Comparison of ENCODE assay signal across 37 mouse cellular contexts in the genomic region with DNA sequence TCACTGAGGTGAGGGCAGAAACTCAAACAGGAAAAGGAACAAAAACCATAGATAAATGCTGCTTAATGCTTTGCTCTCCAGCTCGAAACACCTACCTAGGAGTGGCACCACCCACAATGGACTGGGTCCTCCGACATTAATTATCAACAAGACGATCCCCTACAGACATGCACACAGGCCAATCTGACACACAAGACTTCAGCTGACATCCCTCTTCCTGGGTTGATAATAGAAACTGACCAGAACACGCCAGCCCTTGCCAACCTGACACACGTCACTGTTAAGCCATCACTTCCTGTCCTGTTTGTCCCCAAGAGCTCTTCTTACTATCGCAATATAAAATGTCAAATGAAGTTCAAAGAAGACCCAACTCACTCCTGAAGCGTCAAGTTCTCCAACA. TPM values are rescaled to one million over a fixed set of nuclear protein-coding genes. Genes with fewer than 3 reads are reported as not detected.
"Had no signal": no experiment of that assay in that cellular context is flagged by ENCODE, and none has a peak within 500 bp of the region (broad histone marks: within the 10 kb centered on the region; RNA-seq: fewer than 3 reads in every experiment).

No protein-coding gene starts in this region.

- H3K27me3 ChIP-seq: embryonic facial prominence, embryonic 12.5 days; embryonic facial prominence, embryonic 15.5 days; forebrain, embryonic 15.5 days had no signal

- H3K4me2 ChIP-seq: embryonic facial prominence, embryonic 12.5 days; embryonic facial prominence, embryonic 13.5 days; embryonic facial prominence, embryonic 15.5 days; forebrain, embryonic 12.5 days; forebrain, embryonic 13.5 days; forebrain, embryonic 15.5 days had no signal

- H3K4me3 ChIP-seq: embryonic facial prominence, embryonic 10.5 days; embryonic facial prominence, embryonic 12.5 days; embryonic facial prominence, embryonic 13.5 days; embryonic facial prominence, embryonic 15.5 days; erythroblast, embryonic 14.5 days; forebrain, embryonic 10.5 days; forebrain, embryonic 12.5 days; forebrain, embryonic 13.5 days; forebrain, embryonic 15.5 days; gastrocnemius, adult 2 months; heart, embryonic 10.5 days had no signal

- H3K36me3 ChIP-seq: embryonic facial prominence, embryonic 10.5 days; embryonic facial prominence, embryonic 12.5 days; embryonic facial prominence, embryonic 13.5 days; embryonic facial prominence, embryonic 15.5 days; forebrain, embryonic 10.5 days; forebrain, embryonic 12.5 days; forebrain, embryonic 15.5 days; heart, embryonic 10.5 days had no signal

- H3K27ac ChIP-seq: embryonic facial prominence, embryonic 10.5 days; embryonic facial prominence, embryonic 12.5 days; embryonic facial prominence, embryonic 13.5 days; embryonic facial prominence, embryonic 15.5 days; forebrain, embryonic 10.5 days; forebrain, embryonic 12.5 days; forebrain, embryonic 13.5 days; forebrain, embryonic 15.5 days; gastrocnemius, adult 2 months; heart, embryonic 10.5 days had no signal

- ATAC-seq: forebrain, embryonic 13.5 days; forebrain, embryonic 14.5 days; forebrain, embryonic 15.5 days; forebrain, embryonic 16.5 days; forebrain, postnatal 0 days had no signal

- H3K9me3 ChIP-seq: embryonic facial prominence, embryonic 10.5 days; embryonic facial prominence, embryonic 12.5 days; embryonic facial prominence, embryonic 13.5 days; embryonic facial prominence, embryonic 15.5 days; forebrain, embryonic 10.5 days; forebrain, embryonic 12.5 days; forebrain, embryonic 13.5 days; forebrain, embryonic 15.5 days; heart, embryonic 10.5 days had no signal

- DNase-seq: cerebellum, adult 9-10 months; cerebellum, adult 9-11 months; cerebellum, postnatal 10 days; cerebellum, postnatal 14 days; cerebellum, postnatal 25 days; cerebellum, postnatal 36 days; embryo, embryonic 11 days; forebrain, postnatal 0 days; gastrocnemius, adult 2 months; gastrocnemius, postnatal 10 days; gastrocnemius, postnatal 14 days; gastrocnemius, postnatal 25 days; gastrocnemius, postnatal 36 days; heart, adult 18-20 months had no signal

- H3K4me1 ChIP-seq: embryonic facial prominence, embryonic 12.5 days; embryonic facial prominence, embryonic 13.5 days; forebrain, embryonic 10.5 days; forebrain, embryonic 12.5 days; forebrain, embryonic 13.5 days; forebrain, embryonic 15.5 days; heart, embryonic 10.5 days had no signal

- H3K9ac ChIP-seq: embryonic facial prominence, embryonic 12.5 days; embryonic facial prominence, embryonic 13.5 days; embryonic facial prominence, embryonic 15.5 days; forebrain, embryonic 12.5 days; forebrain, embryonic 13.5 days; forebrain, embryonic 15.5 days; forebrain, postnatal 0 days had no signal

RNA-seq across cellular contexts. Expression of a gene that starts 19.2 kb away (rescaled TPM):
- total RNA-seq: common myeloid progenitor, adult 5-6 weeks; granulocyte monocyte progenitor cell, adult 5-6 weeks had no signal

RNA-seq across cellular contexts. Expression of a gene that starts 57.1 kb away (rescaled TPM):
- total RNA-seq: common myeloid progenitor, adult 5-6 weeks; forebrain, postnatal 0 days; gastrocnemius, adult 18-20 months; gastrocnemius, adult 2 months; gastrocnemius, adult 8-10 months; gastrocnemius, postnatal 10 days; gastrocnemius, postnatal 14 days; gastrocnemius, postnatal 25 days; gastrocnemius, postnatal 36 days; gastrocnemius, postnatal 4 days; granulocyte monocyte progenitor cell, adult 5-6 weeks; heart, adult 18-20 months; heart, adult 8-10 months had no signal
- polyA plus RNA-seq: cortical plate, adult 2 months; embryonic facial prominence, embryonic 10.5 days; embryonic facial prominence, embryonic 11.5 days; embryonic facial prominence, embryonic 12.5 days; embryonic facial prominence, embryonic 13.5 days; embryonic facial prominence, embryonic 14.5 days; embryonic facial prominence, embryonic 15.5 days; erythroblast, embryonic 14.5 days; forebrain, embryonic 10.5 days; forebrain, embryonic 11.5 days; forebrain, embryonic 12.5 days; forebrain, embryonic 13.5 days; forebrain, embryonic 14.5 days; forebrain, embryonic 15.5 days; forebrain, embryonic 16.5 days; forebrain, postnatal 0 days; frontal cortex, adult 2 months; heart, embryonic 10.5 days had no signal
